Mouse (Mus musculus): Measurements from ENCODE around the gene Insl3. TPM values are rescaled to one million over a fixed set of nuclear protein-coding genes. Genes with fewer than 3 reads are reported as not detected.

The Insl3 gene
- total and polyA plus RNA-seq, 2 experiments from 2014 or later, result 3.4 TPM; not detected in 1

DNA sequence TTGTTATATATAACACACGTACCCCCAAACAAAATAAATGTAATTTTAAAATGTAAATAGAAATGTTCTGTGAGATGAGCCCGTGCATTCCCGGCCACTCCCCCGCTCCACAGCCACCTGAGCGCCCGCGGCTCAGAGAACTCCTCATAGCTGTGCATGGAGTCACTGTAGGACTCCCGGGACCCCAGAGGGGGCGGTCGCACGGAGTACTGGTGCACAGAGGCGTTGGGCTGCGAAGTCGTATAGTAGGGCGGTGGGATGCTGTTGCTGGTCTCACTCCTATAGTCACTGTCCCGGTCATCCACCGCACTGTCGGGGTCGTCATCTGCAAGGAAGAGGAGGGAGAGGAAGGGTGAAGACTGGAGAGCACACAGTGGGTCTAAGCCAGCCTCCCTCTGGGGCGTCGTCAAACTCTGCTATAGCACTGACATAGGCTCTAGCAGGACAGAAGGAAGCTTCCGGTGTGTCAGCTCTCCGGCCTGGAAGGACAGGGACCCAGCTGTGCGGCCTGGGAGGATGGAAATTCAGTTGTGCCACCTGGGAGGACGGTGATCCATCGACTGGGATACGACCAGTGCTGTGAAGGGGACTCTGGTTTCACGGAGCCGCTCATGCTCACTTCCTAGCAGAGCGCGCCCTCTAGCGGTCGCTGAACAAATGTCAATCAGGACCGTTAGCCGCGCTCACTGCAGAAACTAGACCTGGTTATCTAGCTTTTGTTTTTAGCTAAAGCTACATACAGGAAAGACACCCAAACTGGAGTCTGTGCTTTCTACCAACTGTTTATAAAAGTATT, 28.5 kb upstream of the Insl3 start:
- WGBS, result 10% methylated on average over 36 of the region's 36 CpGs
- H3K4me3 ChIP-seq (ENCODE audit: low read length), result no peak overlapping the region
- DNase-seq (ENCODE audit: low spot score) (peak; percentile 95), ATAC-seq (peak; percentile 61)
- no peaks in the 10 kb centered on the region for H3K9me3 ChIP-seq (ENCODE audit: low read length)
- H3K27ac ChIP-seq, result peak overlapping the region; percentile 20; the same call in 1 of the 2 replicates
- peaks cover 17% of the 10 kb centered on the region; the same call in 1 of the 2 replicates for H3K36me3 ChIP-seq (ENCODE audit: insufficient read depth, low read length)
- peaks cover 7% of the 10 kb centered on the region; the same call in 1 of the 2 replicates for H3K27me3 ChIP-seq (ENCODE audit: insufficient read depth, low read length)
- H3K9ac ChIP-seq (replicated peaks; ENCODE audit: low read length), result no peak overlapping the region
- TF ChIP-seq CTCF (IDR thresholded peaks at IDR 0.05; ENCODE audit: low read depth), result peak; percentile 97
- H3K4me1 ChIP-seq (ENCODE audit: insufficient read depth, low read length), result 0 out of 2 replicates have a peak, but pooled peaks cover under 1% of the 10 kb centered on the region
- no peak overlapping the region for H3K4me2 ChIP-seq (ENCODE audit: low read depth, low read length)

DNA sequence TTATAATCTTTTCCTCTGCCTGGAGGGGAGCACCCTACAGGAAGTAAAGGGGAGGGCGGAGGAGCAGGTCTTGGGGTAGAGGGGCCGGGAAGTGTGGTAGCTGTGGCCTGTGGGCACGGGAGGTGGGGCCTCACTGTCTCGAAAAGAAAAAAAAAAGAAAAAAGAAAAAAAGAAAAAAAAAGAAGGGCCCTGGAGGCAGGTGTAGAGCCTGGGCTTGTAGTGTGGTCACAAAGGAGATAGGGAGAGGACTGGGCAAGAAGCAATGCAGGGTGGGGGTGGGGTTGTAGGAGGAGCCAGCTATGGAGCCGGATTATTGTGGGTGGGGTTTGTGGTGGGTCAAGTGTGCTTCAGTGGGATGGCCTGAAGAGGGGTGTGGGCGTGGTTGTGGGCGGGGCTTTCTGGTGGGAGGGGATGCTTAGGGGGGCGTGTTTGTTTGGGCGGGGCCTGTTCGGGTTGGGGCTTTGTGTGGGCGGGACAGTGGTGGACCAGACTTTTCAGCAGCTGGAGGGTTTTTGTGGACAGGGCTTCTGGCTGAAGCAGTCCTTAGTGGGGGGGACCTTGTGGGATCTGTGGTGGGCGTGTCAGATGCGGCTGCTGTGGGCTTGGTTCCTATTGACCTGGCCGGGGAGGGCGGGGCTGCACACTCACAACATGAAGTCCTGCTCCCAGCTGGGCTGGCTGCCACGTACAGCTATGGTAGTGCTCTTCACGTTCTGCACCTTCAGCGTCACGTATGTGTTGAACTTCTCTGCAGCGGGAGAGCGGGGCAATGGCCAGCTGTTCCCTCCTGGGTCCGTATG, 23.5 kb upstream of the Insl3 start:
- 9% methylated on average over 21 of the region's 22 CpGs for WGBS
- no peaks in the 10 kb centered on the region for H3K9me3 ChIP-seq (ENCODE audit: low read length)
- 0 out of 2 replicates have a peak overlapping the region, but pooled peaks have one; percentile 21 for H3K4me2 ChIP-seq (ENCODE audit: low read depth, low read length)
- H3K9ac ChIP-seq (replicated peaks; ENCODE audit: low read length), result no peak overlapping the region; the same call in 1 of the 2 replicates
- H3K4me1 ChIP-seq (ENCODE audit: insufficient read depth, low read length), result peaks cover 28% of the 10 kb centered on the region
- H3K27me3 ChIP-seq (ENCODE audit: insufficient read depth, low read length), result no peaks in the 10 kb centered on the region
- ATAC-seq (no peak), DNase-seq (ENCODE audit: low spot score) (peak; percentile 54)
- H3K4me3 ChIP-seq (ENCODE audit: low read length), result no peak overlapping the region
- no peak for TF ChIP-seq CTCF (IDR thresholded peaks at IDR 0.05; ENCODE audit: low read depth)
- H3K27ac ChIP-seq, result no peak overlapping the region
- peaks cover 12% of the 10 kb centered on the region; the same call in 1 of the 2 replicates for H3K36me3 ChIP-seq (ENCODE audit: insufficient read depth, low read length)

DNA sequence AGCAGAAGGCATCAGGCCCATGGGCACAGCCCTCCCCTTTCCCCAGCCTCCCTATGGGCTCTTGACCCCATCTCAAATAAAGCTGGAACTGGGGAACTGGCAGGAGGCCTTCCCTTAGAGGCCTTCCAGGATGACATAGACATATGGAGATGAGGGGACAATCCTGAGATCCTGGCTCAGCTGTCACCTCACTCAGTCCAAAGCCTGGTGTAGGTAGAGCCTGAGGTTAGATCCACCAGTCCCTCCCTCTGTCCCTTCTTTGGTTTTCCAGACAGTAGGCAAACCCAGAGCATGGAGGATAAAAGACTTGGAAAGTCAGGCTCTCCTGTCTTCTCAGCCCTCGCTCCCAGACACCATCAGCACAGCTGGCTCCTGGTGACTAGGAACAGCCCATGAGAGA, 22.2 kb upstream of the Insl3 start:
- no peak for TF ChIP-seq CTCF (IDR thresholded peaks at IDR 0.05; ENCODE audit: low read depth)

DNA sequence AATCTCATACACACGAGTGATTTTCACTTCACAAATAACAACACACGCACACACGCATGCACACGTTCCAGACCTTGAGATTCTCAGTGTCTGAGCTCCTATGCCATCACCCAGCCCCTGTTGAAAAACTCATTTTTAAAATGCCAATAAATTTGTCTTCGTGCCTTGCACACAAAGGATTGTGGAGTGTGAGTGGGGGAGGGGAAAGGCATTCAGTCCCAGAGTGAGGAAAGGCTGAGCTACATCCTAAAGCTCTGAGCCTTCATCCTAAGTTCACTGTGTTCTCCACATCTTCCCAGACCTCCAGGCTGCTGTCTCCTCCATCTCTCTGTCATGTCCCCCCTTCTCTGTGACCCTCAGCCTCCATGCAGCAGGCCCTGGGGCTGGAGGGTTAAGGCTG, 21.8 kb upstream of the Insl3 start:
- no peak for TF ChIP-seq CTCF (IDR thresholded peaks at IDR 0.05; ENCODE audit: low read depth)

More for the DNA sequence above, 22.2 kb upstream of the Insl3 start:
- H3K9ac ChIP-seq (replicated peaks; ENCODE audit: low read length), result no peak overlapping the region
- peaks cover 12% of the 10 kb centered on the region; the same call in 1 of the 2 replicates for H3K36me3 ChIP-seq (ENCODE audit: insufficient read depth, low read length)
- 20% methylated on average over 1 of the region's 1 CpGs for WGBS
- H3K4me3 ChIP-seq (ENCODE audit: low read length), result no peak overlapping the region
- no peaks in the 10 kb centered on the region for H3K9me3 ChIP-seq (ENCODE audit: low read length)
- H3K27me3 ChIP-seq (ENCODE audit: insufficient read depth, low read length), result no peaks in the 10 kb centered on the region
- DNase-seq (ENCODE audit: low spot score) (no peak), ATAC-seq (no peak)
- no peak overlapping the region for H3K4me2 ChIP-seq (ENCODE audit: low read depth, low read length)
- peaks cover 29% of the 10 kb centered on the region for H3K4me1 ChIP-seq (ENCODE audit: insufficient read depth, low read length)
- no peak overlapping the region; the same call in 1 of the 2 replicates for H3K27ac ChIP-seq

DNA sequence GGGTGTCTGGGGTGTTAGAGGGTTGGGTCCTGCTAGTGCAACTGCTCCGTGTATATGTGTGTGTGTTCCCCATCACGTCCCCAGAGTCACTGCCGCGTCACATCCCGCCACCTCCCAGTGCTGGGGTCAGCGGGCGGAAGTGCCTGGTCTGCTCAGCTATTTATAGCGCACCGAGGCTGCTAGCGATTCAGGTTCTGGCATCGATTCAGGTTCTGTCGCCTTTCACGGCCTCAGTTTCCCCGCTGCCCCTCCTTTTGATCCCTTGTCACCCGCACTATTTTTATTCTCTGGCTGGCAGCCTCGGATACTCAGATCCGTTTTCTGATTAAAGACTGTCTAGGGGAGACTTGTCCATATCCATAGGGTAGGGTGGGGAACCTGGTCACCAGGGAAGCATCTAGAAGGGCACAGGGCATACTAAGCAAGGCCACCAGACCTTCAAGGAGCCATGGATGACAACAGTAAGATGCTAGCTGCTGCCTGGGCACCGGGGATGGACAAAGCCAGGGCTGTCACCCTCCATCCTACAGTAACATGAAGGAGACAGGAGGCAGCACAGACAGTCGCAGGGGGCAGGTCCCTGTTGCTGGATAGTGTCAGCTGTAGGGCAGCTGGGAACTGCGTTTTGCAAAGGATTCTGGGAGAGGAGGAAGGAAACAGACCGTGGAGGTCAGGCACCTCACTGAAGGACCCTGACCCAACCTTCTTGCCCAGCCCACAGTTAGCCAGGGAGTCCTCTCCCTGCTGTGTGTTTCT, 20.6 kb upstream of the Insl3 start:
- Histone ChIP-seq H3K9ac (replicated peaks; ENCODE audit: low read length) (0 out of 2 replicates have a peak overlapping the region, but pooled peaks have one; percentile 2), H3K4me1 (ENCODE audit: insufficient read depth, low read length) (peaks cover 33% of the 10 kb centered on the region), H3K9me3 (ENCODE audit: low read length) (no peaks in the 10 kb centered on the region), H3K4me2 (ENCODE audit: low read depth, low read length) (peak overlapping the region; percentile 39), H3K36me3 (ENCODE audit: insufficient read depth, low read length) (peaks cover 4% of the 10 kb centered on the region; the same call in 1 of the 2 replicates), H3K4me3 (ENCODE audit: low read length) (peak overlapping the region; percentile 6; the same call in 1 of the 2 replicates), H3K27me3 (ENCODE audit: insufficient read depth, low read length) (no peaks in the 10 kb centered on the region), H3K27ac (no peak overlapping the region)
- 4% methylated on average over 21 of the region's 21 CpGs for WGBS
- ATAC-seq (no peak), DNase-seq (ENCODE audit: low spot score) (peak; percentile 49)
- TF ChIP-seq CTCF (IDR thresholded peaks at IDR 0.05; ENCODE audit: low read depth), result no peak

More for the DNA sequence above, 21.8 kb upstream of the Insl3 start:
- Histone ChIP-seq H3K4me3 (ENCODE audit: low read length) (no peak overlapping the region), H3K9me3 (ENCODE audit: low read length) (no peaks in the 10 kb centered on the region), H3K27ac (no peak overlapping the region; the same call in 1 of the 2 replicates), H3K36me3 (ENCODE audit: insufficient read depth, low read length) (peaks cover 12% of the 10 kb centered on the region; the same call in 1 of the 2 replicates), H3K9ac (replicated peaks; ENCODE audit: low read length) (0 out of 2 replicates have a peak overlapping the region, but pooled peaks have one; percentile 4), H3K4me2 (ENCODE audit: low read depth, low read length) (no peak overlapping the region; the same call in 1 of the 2 replicates), H3K27me3 (ENCODE audit: insufficient read depth, low read length) (no peaks in the 10 kb centered on the region), H3K4me1 (ENCODE audit: insufficient read depth, low read length) (peaks cover 33% of the 10 kb centered on the region)
- ATAC-seq (no peak), DNase-seq (ENCODE audit: low spot score) (peak; percentile 43)
- WGBS, result 35% methylated on average over 5 of the region's 5 CpGs

DNA sequence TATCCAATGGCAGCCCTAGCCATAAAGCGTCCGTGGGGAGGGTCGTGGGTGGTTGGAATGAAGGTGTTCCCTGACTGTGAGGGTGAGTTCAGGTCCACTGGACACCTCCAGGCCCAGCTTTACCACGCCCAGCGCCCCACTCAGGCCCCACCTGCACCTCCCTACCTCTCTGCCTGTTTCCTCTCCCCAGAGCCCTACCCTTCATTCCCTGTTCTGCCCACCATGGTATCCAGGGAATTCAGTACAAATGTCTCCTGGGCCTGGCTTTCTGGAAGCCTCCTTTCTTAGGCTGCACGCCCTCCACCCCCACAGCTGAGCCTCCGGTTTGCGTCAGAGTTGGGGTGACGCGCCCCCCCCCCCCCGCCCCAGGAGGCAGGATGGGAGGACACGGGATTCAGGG, 18.8 kb upstream of the Insl3 start:
- peak overlapping the region; percentile 58 for H3K4me2 ChIP-seq (ENCODE audit: low read depth, low read length)
- whole genome bisulfite sequencing, result 4% methylated on average over 10 of the region's 12 CpGs
- H3K27me3 ChIP-seq (ENCODE audit: insufficient read depth, low read length), result no peaks in the 10 kb centered on the region
- H3K36me3 ChIP-seq (ENCODE audit: insufficient read depth, low read length), result no peaks in the 10 kb centered on the region
- H3K27ac ChIP-seq, result peak overlapping the region; percentile 66
- peak overlapping the region; percentile 86 for H3K4me3 ChIP-seq (ENCODE audit: low read length)
- ATAC-seq (peak; percentile 10), DNase-seq (ENCODE audit: low spot score) (no peak)
- no peaks in the 10 kb centered on the region for H3K9me3 ChIP-seq (ENCODE audit: low read length)
- TF ChIP-seq CTCF (IDR thresholded peaks at IDR 0.05; ENCODE audit: low read depth), result no peak
- H3K4me1 ChIP-seq (ENCODE audit: insufficient read depth, low read length), result peaks cover 33% of the 10 kb centered on the region
- peak overlapping the region; percentile 57 for H3K9ac ChIP-seq (replicated peaks; ENCODE audit: low read length)

Data from hindbrain, postnatal 0 days (tissue).